Mouse (Mus musculus) hematopoietic stem cell, adult 5-6 weeks (primary cell): ENCODE results near the gene Srcap. TPM values are rescaled to one million over a fixed set of nuclear protein-coding genes. Genes with fewer than 3 reads are reported as not detected.
"Not testable (repeated sequence)": the region's sequence is repeated elsewhere in the genome, so short reads cannot be mapped to it uniquely, and the experiment has no call there.

Source experiments
- ATAC-seq, 2 experiments: fragments of 125-278 bp in 1 of 2; replicated peaks in 1 of 2; 2 replicates each; pipeline ENCODE4 v1.8.0; 2016 to 2017; ENCODE audit warnings: inconsistent platforms in 2 of 2, mild to moderate bottlenecking in 2 of 2, moderate number of reproducible peaks in 2 of 2, low read depth in 1 of 2, moderate TSS enrichment in 1 of 2; ENCODE audit not compliant: low FRiP score in 2 of 2, poor library complexity in 2 of 2, severe bottlenecking in 2 of 2, insufficient read depth in 1 of 2, low TSS enrichment in 1 of 2
- total RNA-seq: library from RNA; stranded (forward); fragments of 172-1452, 232-1000 nt; gene quantifications from 2 replicates; pipeline ENCODE4 v1.2.3, GENCODE M21; 2017

The Srcap gene
- 24.2 and 38.4 TPM in 2 replicates for total RNA-seq

DNA sequence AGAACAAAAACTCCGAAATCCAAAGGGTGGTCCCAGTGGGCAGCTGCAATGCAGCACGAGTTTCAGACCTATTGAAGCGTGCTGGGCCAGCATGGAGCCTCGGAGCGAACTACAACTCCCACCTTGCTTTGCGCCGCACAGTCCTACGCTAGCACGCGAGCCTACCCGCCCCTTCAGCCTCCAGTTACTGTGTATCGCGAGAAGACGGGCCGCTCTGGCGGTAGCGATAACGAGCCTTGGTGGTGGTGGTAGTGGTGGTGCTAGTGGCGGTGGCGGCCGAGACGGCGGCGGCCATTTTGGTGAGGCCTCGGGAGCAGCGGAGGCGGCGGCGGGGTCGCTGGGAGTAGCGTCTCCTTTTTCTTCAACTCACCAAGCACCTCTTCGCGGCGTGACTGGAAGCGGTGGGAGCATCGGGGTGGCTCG is at the start of gene Srcap:
Srcap (plus strand) TSS at position 176 of the 423 bp plus-strand sequence.
- ATAC-seq, result peak; percentile 96 to 97

DNA sequence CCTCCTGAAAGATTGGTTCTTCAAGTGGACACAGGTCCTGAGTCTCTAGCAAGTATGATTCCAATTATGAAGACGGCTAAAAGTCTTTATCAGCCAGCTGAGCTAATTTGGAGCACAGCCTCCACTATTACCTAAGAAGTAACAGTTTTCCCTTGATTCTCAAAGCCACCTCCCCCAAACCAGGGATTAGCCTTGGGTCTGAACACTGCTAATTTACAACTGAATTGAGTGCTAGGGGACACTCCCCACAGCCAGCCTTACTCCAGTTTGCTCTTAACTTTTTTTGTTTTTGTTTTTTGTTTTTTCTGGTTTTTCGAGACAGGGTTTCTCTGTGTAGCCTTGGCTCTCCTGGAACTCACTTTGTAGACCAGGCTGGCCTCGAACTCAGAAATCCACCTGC is 46.6 kb upstream of the Srcap start:
- no peak for ATAC-seq

DNA sequence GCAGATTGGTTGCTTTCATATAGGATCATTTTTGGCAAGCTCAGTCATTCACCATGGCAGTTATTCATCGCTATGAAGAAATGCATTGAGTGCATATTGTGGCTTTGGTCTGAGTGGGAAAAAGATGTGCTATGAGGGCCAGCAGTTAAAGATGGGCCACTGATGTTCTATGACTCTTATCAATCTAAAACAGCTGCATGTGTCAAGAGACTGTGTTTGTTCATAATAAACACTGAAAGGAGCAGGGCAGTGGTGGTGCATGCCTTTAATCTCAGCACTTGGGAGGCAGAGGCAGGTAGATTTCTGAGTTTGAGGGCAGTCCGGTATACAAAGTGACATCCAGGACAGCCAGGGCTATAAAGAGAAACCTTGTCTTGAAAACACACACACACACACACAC is 46.1 kb upstream of the Srcap start:
- not testable (repeated sequence) for ATAC-seq

DNA sequence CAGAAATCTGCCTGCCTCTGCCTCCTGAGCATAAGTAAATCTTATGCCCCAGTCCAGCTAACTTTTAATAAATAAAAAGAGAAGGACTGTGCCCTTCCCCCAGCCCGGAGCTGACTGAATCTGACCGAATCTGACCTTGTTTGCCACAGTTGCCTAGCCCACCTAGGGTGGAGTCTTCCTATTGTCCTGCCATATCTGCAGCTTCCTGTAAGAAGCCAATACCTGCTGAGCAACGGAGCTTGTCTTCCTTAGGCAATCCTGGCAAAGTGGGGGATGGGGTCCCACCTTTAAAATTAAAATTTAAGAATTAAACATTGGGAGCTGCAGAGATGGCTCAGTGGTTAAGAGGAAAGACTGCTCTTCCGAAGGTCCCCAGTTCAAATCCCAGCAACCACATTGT is 45.2 kb upstream of the Srcap start:
- ATAC-seq, result no peak

DNA sequence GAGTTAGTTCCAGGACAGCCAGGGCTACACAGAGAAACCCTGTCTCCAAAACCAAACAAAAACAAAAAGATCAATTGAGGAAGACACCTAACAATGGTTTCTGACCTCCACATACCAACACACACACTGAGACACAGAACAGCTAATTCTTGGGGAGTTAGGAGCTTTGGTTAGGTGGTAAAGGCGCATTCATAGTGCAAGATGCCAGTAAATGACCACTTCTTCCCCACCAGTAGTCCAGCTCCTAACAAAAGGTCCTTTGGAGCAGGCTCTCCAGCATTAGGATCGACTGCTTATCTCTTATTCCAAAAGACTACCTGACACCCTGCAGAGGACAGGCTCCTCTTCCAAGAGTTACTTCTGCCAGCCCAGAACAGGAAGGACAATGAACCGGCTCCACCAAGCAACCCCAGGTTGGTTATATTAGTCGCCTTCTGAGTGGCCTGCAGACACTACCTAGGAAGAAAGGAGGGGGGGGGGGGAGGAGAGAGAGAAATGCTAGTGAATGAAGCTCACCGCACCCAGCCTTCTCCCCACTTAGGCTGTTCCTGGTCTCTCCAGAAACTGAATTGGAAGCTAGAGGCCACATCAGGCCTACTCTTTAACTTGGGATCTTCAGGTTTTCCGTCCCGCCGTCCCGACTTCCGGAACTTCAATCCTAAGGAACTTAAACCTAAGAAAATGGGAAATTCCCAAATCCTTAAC is 41.6 kb upstream of the Srcap start:
- no peak for ATAC-seq

DNA sequence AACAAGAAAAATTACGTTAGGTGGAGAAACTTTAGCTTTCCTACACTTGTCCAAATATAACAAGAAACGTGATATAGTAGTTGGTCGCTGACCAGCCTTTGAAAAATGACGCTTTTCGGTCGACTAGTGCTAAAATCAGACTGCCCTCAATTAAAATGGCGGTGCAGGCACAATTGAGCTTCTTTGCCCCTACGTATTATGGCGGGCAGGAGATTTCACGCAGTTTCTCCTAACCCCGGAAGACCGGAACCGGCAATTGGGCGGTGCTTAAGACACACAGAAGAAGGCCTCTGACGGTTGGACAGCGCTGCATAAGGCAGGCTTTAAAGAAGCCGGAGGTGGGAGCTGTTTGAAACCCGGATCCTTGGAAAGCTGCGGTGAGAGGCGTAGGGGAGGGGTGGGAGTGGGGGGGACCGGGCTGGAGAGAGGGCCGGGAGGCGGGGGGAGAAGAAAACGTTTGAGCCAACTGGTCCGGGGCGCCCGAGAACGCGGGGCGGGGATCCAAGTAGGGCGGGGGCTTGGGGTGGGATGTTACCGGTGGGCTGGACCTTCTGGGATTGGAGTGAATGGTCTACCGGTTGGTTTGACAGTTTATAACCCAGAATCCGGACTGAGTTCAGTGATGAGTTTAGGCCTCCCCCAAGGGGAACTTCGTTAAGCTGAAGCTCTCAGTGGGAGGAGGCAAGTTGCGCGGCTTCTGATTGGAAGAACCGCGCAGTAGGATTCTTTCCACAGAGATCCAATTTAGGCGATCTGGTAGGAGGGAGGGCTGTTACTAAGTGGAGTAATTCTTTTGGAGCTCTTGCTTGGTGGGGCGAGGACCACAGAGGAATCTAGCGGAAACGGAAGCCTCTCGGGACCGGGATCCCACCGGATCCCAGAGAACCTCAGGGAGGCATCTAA is 40.8 kb upstream of the Srcap start:
- ATAC-seq, result peak; percentile 88

DNA sequence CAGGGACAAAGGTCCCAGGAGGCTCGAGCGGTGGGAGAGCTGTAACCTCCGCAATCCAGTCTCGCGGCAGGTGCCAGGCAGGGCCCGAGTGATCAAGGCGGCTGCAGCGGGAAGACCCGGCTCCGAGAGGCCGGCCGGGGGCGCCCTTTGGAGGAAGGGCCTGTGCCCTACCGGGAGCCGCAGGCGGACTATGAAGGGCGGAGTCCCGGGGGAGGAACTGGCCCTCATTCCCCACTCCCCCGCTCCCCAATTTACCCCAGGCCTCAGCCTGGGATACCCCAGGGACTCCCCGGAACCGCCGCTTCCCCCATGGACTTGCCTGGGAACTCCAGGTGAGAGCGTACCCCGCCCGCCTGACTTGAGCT is 40.2 kb upstream of the Srcap start:
- ATAC-seq, result peak in 1 of 2 experiments; percentile 27; a peak in 1 of 4 replicates

DNA sequence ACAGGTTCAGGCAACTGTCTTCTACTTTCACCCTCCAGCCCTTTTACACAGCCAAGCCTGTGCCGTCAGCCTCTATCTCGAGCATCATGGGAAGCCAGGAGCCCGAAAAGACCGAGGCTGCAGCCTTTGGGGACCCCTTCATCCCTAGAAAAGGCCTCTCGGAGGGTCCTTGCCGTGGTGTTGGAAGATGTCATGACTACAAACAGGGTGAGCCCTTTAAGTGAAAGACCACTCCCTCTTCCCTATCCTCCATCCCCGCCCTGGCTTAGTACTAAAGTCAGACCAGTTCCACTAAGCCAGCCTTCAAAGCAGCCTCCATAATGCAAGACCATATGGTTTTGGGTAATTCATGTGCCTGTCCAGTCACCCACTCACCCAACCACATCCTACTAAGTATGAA is 39.7 kb upstream of the Srcap start:
- no peak for ATAC-seq

DNA sequence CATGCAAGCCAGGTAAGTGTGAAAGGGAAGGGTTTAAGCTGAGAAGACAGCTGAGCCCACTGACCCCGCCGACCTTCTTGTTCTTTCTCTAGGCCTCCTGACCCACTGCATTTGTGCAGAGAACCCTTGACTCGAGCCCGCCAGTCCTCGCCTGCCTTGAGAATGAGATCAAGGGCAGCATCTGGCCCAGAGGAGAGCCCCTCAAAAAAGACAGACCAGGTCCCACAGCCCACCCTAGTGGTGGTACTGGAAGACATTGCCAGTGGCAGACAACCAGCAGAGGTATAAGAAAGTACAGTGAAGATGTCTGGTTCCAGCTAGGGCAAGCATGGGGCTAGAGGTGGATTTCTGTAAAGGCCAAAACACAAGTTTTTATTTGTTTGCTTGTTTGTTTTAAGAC is 38.1 kb upstream of the Srcap start:
- ATAC-seq, result no peak

DNA sequence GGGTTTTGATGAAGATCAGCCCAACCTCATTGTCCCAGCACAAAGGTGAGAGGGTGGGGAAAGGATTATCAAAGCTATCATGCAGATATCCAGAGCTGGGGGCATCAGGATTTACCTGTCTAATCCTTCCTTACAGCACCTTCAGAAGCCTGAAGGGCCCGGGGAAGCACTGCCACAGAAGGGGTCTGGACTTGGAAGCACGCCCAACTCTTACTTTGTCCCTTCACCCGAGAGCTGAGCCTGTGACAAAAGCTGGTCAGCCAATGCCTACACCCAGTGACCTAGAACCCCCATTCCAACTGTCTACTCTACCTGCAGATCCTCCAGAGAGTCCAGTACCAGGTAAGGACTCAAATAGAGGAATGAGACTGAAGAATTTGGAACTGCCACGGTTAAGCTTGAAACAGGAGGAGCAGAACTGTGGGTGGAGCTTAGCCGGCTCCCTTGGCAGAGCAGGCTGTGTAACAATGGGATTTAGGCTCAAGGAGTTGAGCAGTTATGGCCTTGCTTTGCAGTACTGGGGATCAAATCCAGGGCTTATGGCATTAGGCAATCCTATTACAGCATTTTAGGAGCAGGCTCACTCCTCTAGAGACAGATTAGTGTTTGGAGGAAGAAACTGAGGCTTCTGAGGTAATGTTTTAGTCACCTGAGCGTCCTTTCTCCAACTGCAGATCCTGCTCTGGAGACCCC is 37.3 kb upstream of the Srcap start:
- no peak for ATAC-seq

DNA sequence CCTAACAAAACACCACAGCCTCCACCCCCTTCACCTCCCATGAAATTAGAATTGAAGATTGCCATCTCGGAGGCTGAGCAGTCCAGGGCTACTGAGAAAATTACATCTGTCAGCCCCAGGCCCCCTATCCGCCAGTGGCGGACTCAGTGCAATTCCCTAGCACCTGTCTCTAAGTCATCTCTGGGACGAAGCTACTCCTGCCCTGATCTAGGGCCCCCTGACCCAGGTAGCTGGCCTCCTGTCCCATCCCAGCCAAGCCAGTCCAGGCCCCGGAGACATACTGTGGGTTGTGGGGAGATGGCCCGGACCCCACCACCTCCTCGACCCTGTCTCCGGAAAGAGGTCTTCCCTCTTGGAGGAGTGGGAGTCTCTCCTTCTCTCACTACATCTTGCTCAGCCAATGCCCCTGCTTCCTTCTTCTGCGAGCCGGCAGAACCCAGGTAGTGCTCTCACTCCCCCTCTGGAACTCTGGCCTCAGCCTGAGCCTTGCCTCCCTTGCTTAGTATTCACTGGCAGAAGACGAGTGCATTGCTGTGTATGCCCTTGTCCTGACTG is 36.5 kb upstream of the Srcap start:
- ATAC-seq, result no peak

DNA sequence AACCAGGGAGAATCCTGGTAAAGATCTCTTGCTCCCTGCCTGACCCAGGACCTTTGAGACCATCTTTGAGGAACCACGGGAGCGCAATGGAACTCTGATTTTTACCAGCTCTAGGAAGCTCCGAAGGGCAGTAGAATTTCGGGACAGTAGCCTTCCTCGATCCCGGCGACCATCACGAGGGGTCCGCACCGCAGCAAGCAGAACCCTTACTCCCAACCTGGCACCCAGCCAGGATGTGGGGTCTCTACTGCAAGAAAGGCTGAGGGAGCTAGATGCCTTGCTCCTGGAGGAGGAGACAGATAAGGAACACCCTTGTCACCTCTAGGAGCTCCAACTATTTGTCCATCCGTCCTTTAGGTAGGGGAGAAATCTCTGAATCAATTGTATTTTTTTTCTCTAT is 35.4 kb upstream of the Srcap start:
- no peak for ATAC-seq

DNA sequence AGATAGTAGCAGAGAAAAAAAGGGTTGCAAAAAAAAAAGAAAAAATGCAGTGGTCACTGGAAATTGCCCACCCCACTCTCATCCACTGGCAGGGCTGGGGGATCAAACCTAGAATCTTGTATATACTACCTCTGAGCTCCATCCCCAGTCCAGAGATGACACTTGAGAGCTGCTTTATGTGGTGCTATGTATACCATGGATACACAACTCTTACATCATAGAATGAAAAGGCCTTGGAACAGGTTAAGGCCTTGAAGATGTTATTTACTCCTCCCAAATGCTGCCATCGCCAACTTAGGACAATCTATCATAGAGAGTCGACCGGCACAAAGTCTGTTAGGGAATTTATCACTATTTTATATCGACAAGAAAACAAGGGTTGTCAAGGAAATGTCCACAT is 34.9 kb upstream of the Srcap start:
- ATAC-seq, result no peak

DNA sequence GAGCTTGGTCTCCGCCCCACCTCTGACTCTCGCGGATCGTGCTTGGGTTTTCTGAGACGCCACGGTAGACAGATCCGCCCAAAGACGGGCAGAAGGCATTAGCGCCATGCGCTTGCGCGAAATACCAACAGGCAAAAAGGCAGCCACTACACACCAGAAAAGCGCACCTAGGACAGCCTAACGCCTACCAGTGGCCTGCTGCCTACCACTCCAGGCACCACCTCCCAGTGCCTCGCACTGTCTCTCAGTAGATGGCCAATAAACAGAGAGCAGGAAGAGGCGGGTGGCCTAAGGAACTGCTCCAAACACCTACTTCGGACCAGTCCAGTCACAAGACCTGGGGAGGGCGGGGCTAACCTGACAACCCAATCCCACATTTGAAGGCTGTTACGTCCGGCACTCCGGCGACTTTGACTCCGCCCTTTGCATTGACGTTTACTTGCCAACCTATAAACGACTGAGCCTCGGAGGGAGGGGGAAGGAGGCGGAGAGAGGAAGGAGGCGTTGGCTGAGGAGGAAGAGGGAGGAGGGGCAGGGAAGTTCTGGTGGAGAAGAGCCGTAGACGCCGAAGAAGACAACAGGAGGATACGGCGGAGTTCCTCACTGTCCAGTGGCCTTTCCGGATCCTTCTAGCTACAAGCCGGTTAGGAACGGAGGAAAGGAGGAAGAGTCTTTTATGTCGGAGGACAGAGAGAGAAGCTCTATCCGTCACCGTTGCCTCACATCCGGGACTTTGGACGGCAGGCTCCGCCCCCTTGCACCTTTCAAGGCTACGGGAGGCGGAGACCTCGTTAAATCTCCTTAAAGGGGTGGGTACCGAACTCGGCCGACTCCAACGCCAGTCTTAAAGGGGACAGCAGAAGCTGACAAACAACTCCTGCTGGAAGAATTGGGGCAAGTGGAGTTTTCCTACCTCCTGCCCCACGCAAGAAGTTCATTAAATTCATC is 33.8 kb upstream of the Srcap start:
- ATAC-seq, result peak; percentile 84 to 88

DNA sequence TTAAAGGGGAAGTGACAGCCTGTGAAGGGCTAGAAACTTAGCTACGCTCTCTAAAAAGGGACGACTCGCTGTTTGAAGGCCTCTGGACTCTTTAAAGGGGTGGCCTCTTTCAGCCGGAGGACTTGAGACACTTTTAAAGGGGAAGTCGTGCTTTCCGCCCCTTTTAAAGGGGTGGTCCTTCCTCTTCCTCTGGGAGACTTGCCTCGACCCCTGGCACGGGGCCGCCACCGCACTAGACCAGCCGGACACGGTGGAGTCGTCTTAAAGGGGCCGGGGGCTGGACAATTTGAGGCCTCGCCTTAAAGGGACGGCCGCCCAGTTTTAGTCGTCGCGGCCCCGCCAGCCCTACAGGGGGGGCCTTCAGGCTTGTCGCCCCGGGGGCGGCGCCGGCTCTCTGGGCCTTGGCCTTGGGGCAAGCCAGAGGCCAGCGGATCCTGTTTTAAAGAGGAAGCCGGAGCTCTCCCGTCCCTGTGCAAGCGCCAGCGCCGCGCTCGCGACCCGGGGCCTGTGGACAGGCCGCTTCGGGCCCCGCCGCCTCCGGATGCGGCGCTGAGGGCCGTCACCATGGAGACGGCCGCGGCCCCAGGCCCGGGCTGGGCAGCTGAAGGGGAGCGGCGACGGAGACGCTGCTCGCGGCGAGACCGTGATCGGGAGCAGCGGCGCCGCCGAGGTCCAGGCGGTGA is 33.0 kb upstream of the Srcap start, which contains the start of gene Fbrs:
Fbrs (plus strand) TSS at position 565 of the 683 bp plus-strand sequence.
- ATAC-seq, result peak; percentile 30 to 53
